16 mouse cellular contexts compared by ENCODE assay signal in the genomic region with DNA sequence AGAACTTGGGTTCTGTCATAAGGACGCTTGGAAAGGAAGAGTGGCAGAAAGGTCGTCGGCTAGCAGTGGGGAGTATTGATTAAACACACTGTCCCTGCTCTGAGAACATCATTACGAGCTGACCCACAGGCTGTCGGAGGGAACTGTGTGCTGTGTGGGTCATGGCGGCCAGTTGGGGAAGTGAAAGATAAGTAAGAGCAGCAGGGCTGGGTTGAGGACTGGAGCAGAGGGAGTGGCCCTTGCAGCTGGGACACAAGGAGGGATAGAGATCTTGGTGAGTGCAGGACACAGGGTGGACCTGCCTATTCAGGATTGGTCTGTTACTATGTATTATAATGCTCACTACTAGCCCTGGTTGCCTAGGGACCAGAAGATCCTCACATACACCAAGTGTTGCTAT. TPM values are rescaled to one million over a fixed set of nuclear protein-coding genes. Genes with fewer than 3 reads are reported as not detected.
"Had no signal": no experiment of that assay in that cellular context is flagged by ENCODE, and none has a peak within 500 bp of the region (broad histone marks: within the 10 kb centered on the region; RNA-seq: fewer than 3 reads in every experiment).

No protein-coding gene starts in this region.

- H3K4me3 ChIP-seq: limb, embryonic 12.5 days; megakaryocyte, embryonic 14.5 days; midbrain, embryonic 12.5 days; neural tube, embryonic 12.5 days had no signal

- H3K36me3 ChIP-seq: limb, embryonic 12.5 days; midbrain, embryonic 12.5 days; neural tube, embryonic 12.5 days had no signal

- H3K27ac ChIP-seq: limb, embryonic 12.5 days; midbrain, embryonic 12.5 days; neural tube, embryonic 12.5 days; stomach, postnatal 0 days had no signal

- H3K9ac ChIP-seq: limb, embryonic 12.5 days; midbrain, embryonic 12.5 days; neural tube, embryonic 12.5 days had no signal

- H3K4me2 ChIP-seq: limb, embryonic 12.5 days; midbrain, embryonic 12.5 days; neural tube, embryonic 12.5 days had no signal

- DNase-seq: kidney, adult 8-10 months; kidney, postnatal 25 days; layer of hippocampus, postnatal 36 days; liver; thymus, postnatal 4 days had no signal

- ATAC-seq: intestine, postnatal 0 days had no signal

- H3K27me3 ChIP-seq: limb, embryonic 12.5 days; midbrain, embryonic 12.5 days; neural tube, embryonic 12.5 days had no signal

- H3K9me3 ChIP-seq: limb, embryonic 12.5 days; megakaryocyte, embryonic 14.5 days; midbrain, embryonic 12.5 days; neural tube, embryonic 12.5 days had no signal

RNA-seq across cellular contexts. Expression of a gene that starts 54.6 kb away (rescaled TPM):
- total RNA-seq: layer of hippocampus, postnatal 36 days; left cerebral cortex, adult 8-10 months; left cerebral cortex, postnatal 36 days; neutrophil, adult 5-6 weeks had no signal
- polyA plus RNA-seq: intestine, postnatal 0 days; kidney, embryonic 16.5 days; limb, embryonic 12.5 days; liver, embryonic 16.5 days; midbrain, embryonic 12.5 days; neural tube, embryonic 12.5 days; stomach, postnatal 0 days had no signal
